7 mouse cellular contexts compared by ENCODE assay signal in genomic region chr4:155991211-155991907, GRCm38 (mm10). TPM values are rescaled to one million over a fixed set of nuclear protein-coding genes. Genes with fewer than 3 reads are reported as not detected.
DNase-seq lines count a peak whose midpoint lies in the region; ATAC-seq and TF ChIP-seq lines count a peak whose summit lies in the region.

No protein-coding gene starts in this region.

- H3K79me2 ChIP-seq in macrophage (ENCODE audit: inconsistent target) = peaks cover 41% of the 10 kb centered on the region

- no peaks in the 10 kb centered on the region for H3K9me3 ChIP-seq in embryonic facial prominence, embryonic 15.5 days (replicated peaks)
- no peaks in the 10 kb centered on the region for H3K9me3 ChIP-seq in hindbrain, postnatal 0 days (ENCODE audit: low read length)

- H3K4me2 ChIP-seq in embryonic facial prominence, embryonic 15.5 days (replicated peaks) = peak overlapping the region; percentile 99
- H3K4me2 ChIP-seq in hindbrain, postnatal 0 days (ENCODE audit: low read depth, low read length) = peak overlapping the region; percentile 88

- peak overlapping the region; percentile 98; the same call in 1 of the 2 replicates for H3K27ac ChIP-seq in embryonic facial prominence, embryonic 15.5 days (replicated peaks)
- H3K27ac ChIP-seq in hindbrain, postnatal 0 days = peak overlapping the region; percentile 98
- H3K27ac ChIP-seq in macrophage = no peak overlapping the region

- DNase-seq in right cerebral cortex, postnatal 10 days (ENCODE audit: low spot score in 2 of 2) = peak; percentile 36 to 78
- DNase-seq in right cerebral cortex, postnatal 25 days = no peak
- DNase-seq in hindbrain, postnatal 0 days (ENCODE audit: low spot score) = peak; percentile 8
- no peak for DNase-seq in MN1 (ENCODE audit: low spot score)
- no peak for DNase-seq in urinary bladder, postnatal 4 days (ENCODE audit: low spot score in 2 of 2)

- H3K36me3 ChIP-seq in embryonic facial prominence, embryonic 15.5 days = peaks cover 5% of the 10 kb centered on the region; the same call in 1 of the 2 replicates
- peaks cover 5% of the 10 kb centered on the region for H3K36me3 ChIP-seq in hindbrain, postnatal 0 days (ENCODE audit: insufficient read depth, low read length)
- H3K36me3 ChIP-seq in macrophage (ENCODE audit: inconsistent target) = peaks cover 4% of the 10 kb centered on the region; the same call in 1 of the 2 replicates

- H3K4me1 ChIP-seq in embryonic facial prominence, embryonic 15.5 days = peaks cover 23% of the 10 kb centered on the region
- peaks cover 9% of the 10 kb centered on the region for H3K4me1 ChIP-seq in hindbrain, postnatal 0 days (ENCODE audit: insufficient read depth, low read length)

- no peaks in the 10 kb centered on the region for H3K27me3 ChIP-seq in embryonic facial prominence, embryonic 15.5 days
- H3K27me3 ChIP-seq in hindbrain, postnatal 0 days (ENCODE audit: insufficient read depth, low read length) = no peaks in the 10 kb centered on the region

- no peak for ATAC-seq in embryonic facial prominence, embryonic 15.5 days (ENCODE audit: insufficient number of reproducible peaks, low FRiP score, low TSS enrichment, low read depth)
- ATAC-seq in hindbrain, postnatal 0 days = no peak

- H3K9ac ChIP-seq in embryonic facial prominence, embryonic 15.5 days = peak overlapping the region; percentile 77
- H3K9ac ChIP-seq in hindbrain, postnatal 0 days (replicated peaks; ENCODE audit: low read length) = peak overlapping the region; percentile 68

- H3K4me3 ChIP-seq in embryonic facial prominence, embryonic 15.5 days (replicated peaks) = peak overlapping the region; percentile 69
- peak overlapping the region; percentile 82 for H3K4me3 ChIP-seq in hindbrain, postnatal 0 days (ENCODE audit: low read length)
- peak overlapping the region; percentile 10; the same call in 1 of the 2 replicates for H3K4me3 ChIP-seq in macrophage (ENCODE audit: inconsistent target)

- 88% methylated on average over 22 of the region's 22 CpGs for WGBS in embryonic facial prominence, embryonic 15.5 days
- WGBS in hindbrain, postnatal 0 days = 86% methylated on average over 22 of the region's 22 CpGs
- 71% methylated on average over 22 of the region's 22 CpGs for WGBS in macrophage (ENCODE audit: missing documents)

- no peak; the same call in 1 of the 2 replicates for TF ChIP-seq CTCF in hindbrain, postnatal 0 days (IDR thresholded peaks at IDR 0.05; ENCODE audit: low read depth)

RNA-seq across cellular contexts. Expression of gene B3galt6, which starts 1.1 kb away (rescaled TPM):
- polyA plus RNA-seq in embryonic facial prominence, embryonic 15.5 days (2015; fragmentation: Nextera tagmentation; extraction: Ambion mirVana) = 16.6 and 16.7 TPM in 2 replicates
- 48.8 and 56.8 TPM in 2 replicates for total RNA-seq in hindbrain, postnatal 0 days (2014; rRNA removed)
- polyA plus RNA-seq in hindbrain, postnatal 0 days (2015; fragmentation: Nextera tagmentation; extraction: Ambion mirVana) = 26.1 and 26.2 TPM in 2 replicates
- total RNA-seq in macrophage (2018; cell fraction: chromatin; rRNA removed) = 1 to 10 TPM in 18 of 26 experiments, under 1 TPM in 7, not detected in 1; 0.25 to 5.3 (median 1.6) TPM
- total RNA-seq in macrophage (2018; cell fraction: cytosol; rRNA removed) = 1 to 10 TPM; 1.7 to 4.6 (median 3.4) TPM
- total RNA-seq in macrophage (2018; cell fraction: nucleus; rRNA removed) = 1 to 10 TPM in 25 of 26 experiments, under 1 TPM in 1; 0.69 to 8.5 (median 3.4) TPM
- polyA plus RNA-seq in macrophage (2018) = 1.4 to 6.1 TPM (median 2.9 TPM) in 3 replicates

RNA-seq across cellular contexts. Expression of gene Sdf4, which starts 1.3 kb away (rescaled TPM):
- polyA plus RNA-seq in embryonic facial prominence, embryonic 15.5 days (2015; fragmentation: Nextera tagmentation; extraction: Ambion mirVana) = 165 and 172 TPM in 2 replicates
- 100 and 121 TPM in 2 replicates for total RNA-seq in hindbrain, postnatal 0 days (2014; rRNA removed)
- polyA plus RNA-seq in hindbrain, postnatal 0 days (2015; fragmentation: Nextera tagmentation; extraction: Ambion mirVana) = 122 and 127 TPM in 2 replicates
- 100 to 1,000 TPM in 24 of 26 experiments, 10 to 100 TPM in 2; 76.5 to 184 (median 139) TPM for total RNA-seq in macrophage (2018; cell fraction: chromatin; rRNA removed)
- 100 to 1,000 TPM; 182 to 279 (median 233) TPM for total RNA-seq in macrophage (2018; cell fraction: cytosol; rRNA removed)
- 100 to 1,000 TPM in 25 of 26 experiments, 10 to 100 TPM in 1; 92.3 to 220 (median 162) TPM for total RNA-seq in macrophage (2018; cell fraction: nucleus; rRNA removed)
- polyA plus RNA-seq in macrophage (2018) = 261 to 438 TPM (median 289 TPM) in 3 replicates

RNA-seq across cellular contexts. Expression of gene Tnfrsf4, which starts 22.3 kb away (rescaled TPM):
- 1.1 and 1.2 TPM in 2 replicates for polyA plus RNA-seq in embryonic facial prominence, embryonic 15.5 days (2015; fragmentation: Nextera tagmentation; extraction: Ambion mirVana)
- 2.6 TPM in 1 of 2 replicates, not detected in the other for total RNA-seq in hindbrain, postnatal 0 days (2014; rRNA removed)
- polyA plus RNA-seq in hindbrain, postnatal 0 days (2015; fragmentation: Nextera tagmentation; extraction: Ambion mirVana) = 0.47 and 0.49 TPM in 2 replicates
- 10 to 100 TPM in 11 of 26 experiments, 1 to 10 TPM in 14, not detected in 1; 1.7 to 16.8 (median 7.6) TPM for total RNA-seq in macrophage (2018; cell fraction: chromatin; rRNA removed)
- 1 to 10 TPM in 2 of 26 experiments, under 1 TPM in 19, not detected in 5; 0.10 to 1.2 (median 0.41) TPM for total RNA-seq in macrophage (2018; cell fraction: cytosol; rRNA removed)
- total RNA-seq in macrophage (2018; cell fraction: nucleus; rRNA removed) = 1 to 10 TPM; 1.1 to 9.5 (median 3.5) TPM
- polyA plus RNA-seq in macrophage (2018) = 0.47 to 0.95 TPM (median 0.93 TPM) in 3 replicates

RNA-seq across cellular contexts. Expression of gene C1qtnf12, which starts 29.2 kb away (rescaled TPM):
- 68.2 and 73.8 TPM in 2 replicates for polyA plus RNA-seq in embryonic facial prominence, embryonic 15.5 days (2015; fragmentation: Nextera tagmentation; extraction: Ambion mirVana)
- 26.6 and 35.2 TPM in 2 replicates for total RNA-seq in hindbrain, postnatal 0 days (2014; rRNA removed)
- polyA plus RNA-seq in hindbrain, postnatal 0 days (2015; fragmentation: Nextera tagmentation; extraction: Ambion mirVana) = 21.8 and 22.8 TPM in 2 replicates
- total RNA-seq in macrophage (2018; cell fraction: chromatin; rRNA removed) = 10 to 100 TPM in 24 of 26 experiments, 1 to 10 TPM in 2; 6.3 to 32.7 (median 16.1) TPM
- total RNA-seq in macrophage (2018; cell fraction: cytosol; rRNA removed) = 10 to 100 TPM in 13 of 26 experiments, 1 to 10 TPM in 13; 4.9 to 27.5 (median 11.7) TPM
- total RNA-seq in macrophage (2018; cell fraction: nucleus; rRNA removed) = 10 to 100 TPM in 13 of 26 experiments, 1 to 10 TPM in 13; 2.9 to 30.1 (median 10.1) TPM
- polyA plus RNA-seq in macrophage (2018) = 5.3 to 17.5 TPM (median 14.9 TPM) in 3 replicates

RNA-seq across cellular contexts. Expression of gene Tnfrsf18, which starts 34.6 kb away (rescaled TPM):
- polyA plus RNA-seq in embryonic facial prominence, embryonic 15.5 days (2015; fragmentation: Nextera tagmentation; extraction: Ambion mirVana) = 6.0 and 7.1 TPM in 2 replicates
- total RNA-seq in hindbrain, postnatal 0 days (2014; rRNA removed) = 0.16 TPM in 1 of 2 replicates, not detected in the other
- polyA plus RNA-seq in hindbrain, postnatal 0 days (2015; fragmentation: Nextera tagmentation; extraction: Ambion mirVana) = 1.4 and 1.6 TPM in 2 replicates
- total RNA-seq in macrophage (2018; cell fraction: chromatin; rRNA removed) = not detected
- total RNA-seq in macrophage (2018; cell fraction: cytosol; rRNA removed) = under 1 TPM in 11 of 26 experiments, not detected in 15; 0.14 to 0.42 (median 0.22) TPM
- total RNA-seq in macrophage (2018; cell fraction: nucleus; rRNA removed) = under 1 TPM in 2 of 26 experiments, not detected in 24; 0.46 to 0.56 TPM
- polyA plus RNA-seq in macrophage (2018) = 0.29 to 0.30 TPM in 2 of 3 replicates, not detected in the other

Comparison
In these comparisons a context has a peak if more than half of its experiments do, and no peak if none do; other contexts are left out.
1. DNase-seq: peak in right cerebral cortex, postnatal 10 days (2 of 2) and hindbrain, postnatal 0 days (single experiment); none in right cerebral cortex, postnatal 25 days (single experiment), MN1 (single experiment) and urinary bladder, postnatal 4 days (0 of 2).
2. H3K4me3 ChIP-seq: peak in every context shown above with its lines; median percentile 82 in hindbrain, postnatal 0 days; 69 in embryonic facial prominence, embryonic 15.5 days; 10 in macrophage.